Mouse (Mus musculus) T-helper 1 cell (primary cell): ENCODE results near the gene Lamb1.

Experiments
- in situ Hi-C: fragments of 300-600 bp; cut with MboI, MseI; formaldehyde crosslinking; loops from one replicate; pipeline ENCODE4 v1.15.1; 2025; ENCODE audit warnings: high pct_unique_total_duplicates

Gene Lamb1

GRCm38 (mm10) chr12:31313136-31313535, 48.1 kb downstream of the Lamb1 start:
- in situ Hi-C loops, result no loop called here

- in situ Hi-C loops, result no loop called here
Measured at GRCm38 (mm10) chr12:31314310-31314709, 49.3 kb downstream of the Lamb1 start.

- in situ Hi-C loops, result no loop called here
Measured at GRCm38 (mm10) chr12:31315961-31316360, 50.9 kb downstream of the Lamb1 start.

- in situ Hi-C loops, result no loop called here
Measured at GRCm38 (mm10) chr12:31317670-31318408, 52.8 kb downstream of the Lamb1 start.

- in situ Hi-C loops, result no loop called here
Measured at GRCm38 (mm10) chr12:31318409-31318963, 53.5 kb downstream of the Lamb1 start.

GRCm38 (mm10) chr12:31320817-31321216, 55.8 kb downstream of the Lamb1 start:
- in situ Hi-C loops, result no loop called here

GRCm38 (mm10) chr12:31321532-31321931, 56.5 kb downstream of the Lamb1 start:
- in situ Hi-C loops, result no loop called here

- in situ Hi-C loops, result no loop called here
Measured at GRCm38 (mm10) chr12:31323136-31323695, 58.2 kb downstream of the Lamb1 start.

- in situ Hi-C loops, result no loop called here
Measured at GRCm38 (mm10) chr12:31327139-31327538, 62.1 kb downstream of the Lamb1 start.

- in situ Hi-C loops, result no loop called here
Measured at GRCm38 (mm10) chr12:31333261-31333660, 68.2 kb downstream of the Lamb1 start.

- in situ Hi-C loops, result no loop called here
Measured at GRCm38 (mm10) chr12:31350191-31350943, 85.3 kb downstream of the Lamb1 start.

- in situ Hi-C loops, result no loop called here
Measured at GRCm38 (mm10) chr12:31350944-31351928, 86.2 kb downstream of the Lamb1 start, which contains the start of gene Dld. Gene Dld, minus strand, starts transcription at chr12:31351453.

- in situ Hi-C loops, result no loop called here
Measured at GRCm38 (mm10) chr12:31366428-31366827, 101.4 kb downstream of the Lamb1 start.

GRCm38 (mm10) chr12:31367721-31368120, 102.7 kb downstream of the Lamb1 start:
- in situ Hi-C loops, result no loop called here

GRCm38 (mm10) chr12:31369118-31369517, 104.1 kb downstream of the Lamb1 start:
- in situ Hi-C loops, result no loop called here

- in situ Hi-C loops, result loop anchor here (10.0 kb wide), 1 partner anchor 125 kb away; the partner anchor contains the start of gene Cbll1
Measured at GRCm38 (mm10) chr12:31369656-31370055, 104.6 kb downstream of the Lamb1 start.

- in situ Hi-C loops, result loop anchor here (10.0 kb wide), 1 partner anchor 120 kb away; the partner anchor contains the start of gene Cbll1
Measured at GRCm38 (mm10) chr12:31374603-31375282, 109.7 kb downstream of the Lamb1 start.

- in situ Hi-C loops, result loop anchor here (10.0 kb wide), 1 partner anchor 120 kb away; the partner anchor contains the start of gene Cbll1
Measured at GRCm38 (mm10) chr12:31375283-31375615, 110.2 kb downstream of the Lamb1 start.

GRCm38 (mm10) chr12:31376326-31376950, 111.4 kb downstream of the Lamb1 start:
- in situ Hi-C loops, result loop anchor here (10.0 kb wide), 1 partner anchor 118 kb away; the partner anchor contains the start of gene Cbll1

GRCm38 (mm10) chr12:31377241-31377640, 112.2 kb downstream of the Lamb1 start:
- in situ Hi-C loops, result loop anchor here (10.0 kb wide), 1 partner anchor 118 kb away; the partner anchor contains the start of gene Cbll1
